Mouse (Mus musculus): Measurements from ENCODE around the gene Frmd4b.

GRCm38 (mm10) chr6:97370460-97370859 is 246.9 kb downstream of the Frmd4b start:
- TF ChIP-seq CTCF (IDR thresholded peaks at IDR 0.05) (no peak), EP300 (IDR thresholded peaks at IDR 0.05) (no peak)

Data from lung, postnatal 0 days (tissue).